Mouse (Mus musculus) ovary, postnatal 36 days (tissue): ENCODE data around the gene Rxfp2.

Experiments used
- DNase-seq: peaks from one replicate; pipeline ENCODE4 v3.0.0; 2022; ENCODE audit warnings: low spot score, mixed read lengths

Rxfp2 gene

GRCm38 (mm10) chr5:150018656-150019055 is at the start of gene Rxfp2:
Gene Rxfp2 (plus strand): TSS chr5:150018675.
- DNase-seq = no peak

DNA sequence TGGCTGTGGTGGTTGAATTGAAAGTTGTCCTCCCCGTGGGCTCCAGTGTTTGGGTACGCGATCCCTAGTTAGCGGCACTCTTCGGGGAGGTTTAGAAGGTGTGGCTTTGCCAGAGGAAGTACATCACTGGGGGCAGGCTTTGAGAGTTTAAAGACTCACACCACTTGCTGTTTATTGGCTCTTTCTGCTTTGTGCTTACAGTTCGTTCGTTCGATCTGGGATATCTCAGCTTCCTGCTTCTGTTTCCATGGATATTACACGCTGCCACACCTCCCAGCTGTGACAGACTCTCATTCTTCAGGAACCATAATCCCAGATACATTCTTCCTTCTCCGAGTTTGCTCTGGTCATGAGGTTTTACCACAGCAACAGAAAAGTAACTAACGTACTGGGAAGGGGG is 48.2 kb upstream of the Rxfp2 start:
- no peak for DNase-seq

- no peak for DNase-seq
Observed at GRCm38 (mm10) chr5:149977027-149977426, 41.4 kb upstream of the Rxfp2 start.

DNA sequence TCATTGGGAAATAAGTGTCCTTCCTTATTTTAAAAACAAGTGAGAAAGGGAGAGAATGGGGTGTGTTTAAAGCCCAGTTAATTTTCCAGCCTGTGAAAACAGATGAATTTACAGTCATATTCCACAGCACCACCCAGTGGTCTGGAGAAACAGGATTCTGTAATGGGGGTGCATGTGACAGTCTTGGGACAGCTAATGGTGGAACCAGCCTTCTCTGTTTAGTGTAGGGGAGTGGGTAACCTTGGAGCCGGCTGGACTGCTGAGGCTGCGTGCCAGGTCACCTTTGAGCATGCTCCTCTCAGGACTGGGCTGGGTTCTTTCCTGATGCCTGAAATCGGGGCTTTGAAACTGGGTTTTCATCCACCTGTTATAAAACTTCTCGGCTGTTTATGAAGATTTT is 34.9 kb upstream of the Rxfp2 start:
- DNase-seq = peak; percentile 18

DNA sequence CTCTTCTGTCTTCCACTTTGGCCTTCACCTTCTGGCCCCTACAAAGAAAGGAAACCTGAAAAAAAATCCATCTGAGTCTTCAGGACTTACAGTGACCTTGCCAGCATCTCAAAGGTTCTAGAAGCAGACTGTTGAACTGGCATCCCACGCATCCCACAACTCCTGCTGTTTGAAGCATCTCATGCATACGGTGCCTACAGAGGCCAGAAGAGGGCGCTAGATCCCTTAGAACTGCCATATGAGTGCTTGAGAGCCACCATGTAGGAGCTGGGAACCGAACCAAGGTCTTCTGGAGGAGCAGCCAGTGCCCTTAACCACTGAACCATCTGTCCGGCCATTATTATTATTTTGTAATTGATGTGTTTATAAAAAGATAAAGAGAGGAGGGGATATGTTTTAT is 23.9 kb upstream of the Rxfp2 start:
- DNase-seq = no peak

DNA sequence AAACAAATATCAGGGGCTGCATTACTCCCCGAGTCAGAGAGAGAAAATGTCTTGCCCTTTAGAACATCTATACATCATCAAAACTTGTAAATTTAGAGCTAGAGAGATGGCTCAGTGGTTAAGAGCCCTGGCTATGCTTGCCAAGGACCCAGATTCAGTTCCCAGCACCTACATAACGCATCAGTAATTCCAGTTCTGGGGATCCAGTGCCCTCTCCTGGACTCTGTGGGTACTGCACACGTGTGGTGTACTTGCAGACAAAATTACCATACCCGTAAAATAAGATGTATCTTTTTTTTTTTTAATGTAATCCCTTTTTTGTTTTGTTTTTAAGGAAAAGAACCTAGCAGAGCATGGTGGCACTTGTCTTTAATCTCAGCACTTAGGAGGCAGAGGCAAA is 21.9 kb upstream of the Rxfp2 start:
- no peak for DNase-seq

GRCm38 (mm10) chr5:149997321-149998034 is 21.0 kb upstream of the Rxfp2 start:
- no peak for DNase-seq

DNA sequence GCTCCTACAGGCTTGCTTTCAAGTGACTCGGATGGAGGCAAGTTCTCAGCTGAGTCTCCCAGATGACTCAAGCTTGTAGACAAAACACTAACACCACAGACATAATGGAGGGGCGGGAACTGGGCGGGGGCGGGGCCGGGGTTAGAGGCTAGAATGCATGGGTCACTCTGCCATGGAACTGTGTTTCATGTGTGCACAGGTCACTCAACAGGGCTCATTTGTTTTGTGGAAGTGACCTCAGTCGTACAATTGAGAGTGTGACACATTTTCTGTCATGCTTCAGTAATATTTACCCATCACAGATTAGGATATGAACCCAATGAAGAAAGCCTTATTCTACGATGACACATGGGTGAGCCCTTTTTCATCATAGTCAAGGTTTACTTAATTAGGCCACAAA is 20.2 kb upstream of the Rxfp2 start:
- DNase-seq = no peak

GRCm38 (mm10) chr5:150005355-150005754 is 13.1 kb upstream of the Rxfp2 start:
- no peak for DNase-seq

DNA sequence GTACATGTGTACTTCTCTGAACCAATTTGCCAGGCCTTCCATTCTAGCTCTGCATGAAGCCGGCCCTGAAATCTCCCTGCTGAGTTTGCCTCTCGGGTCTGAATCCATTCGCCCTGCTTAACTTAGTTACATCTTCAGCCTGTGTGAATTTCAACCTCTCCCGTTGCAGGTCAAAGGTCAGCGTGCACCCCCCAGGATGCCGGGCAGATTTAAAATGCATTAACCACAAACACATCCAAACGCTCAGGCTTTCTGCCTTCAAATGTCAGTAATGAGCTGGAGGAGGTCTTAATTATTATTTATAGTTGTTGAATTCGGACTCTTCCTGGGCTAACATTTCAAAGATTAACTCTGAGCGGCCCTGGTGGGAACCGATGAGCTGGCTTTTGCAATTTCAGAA is 1.6 kb upstream of the Rxfp2 start:
- DNase-seq = no peak

DNA sequence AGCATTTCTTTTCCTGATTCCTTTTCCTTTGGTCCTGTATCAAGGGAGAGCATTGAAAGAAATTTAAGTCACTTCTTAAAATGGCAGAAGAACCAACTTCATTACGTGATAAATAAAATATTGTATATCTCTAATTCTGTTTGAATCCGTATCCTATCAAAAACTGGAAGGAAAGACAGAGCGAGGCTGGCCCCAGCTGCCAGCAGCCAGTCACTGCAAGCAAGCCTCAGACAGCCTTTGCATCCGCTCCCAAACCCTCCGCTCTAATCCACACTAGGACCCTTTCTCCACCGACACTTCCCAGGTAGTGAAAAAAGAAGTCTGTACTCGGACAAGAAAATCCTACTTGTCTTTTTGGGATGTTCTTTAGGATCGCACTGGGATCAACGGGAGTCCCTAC is 803 bp upstream of the Rxfp2 start:
- no peak for DNase-seq

- peak; percentile 72 for DNase-seq
Observed at GRCm38 (mm10) chr5:150020851-150021250, 2.4 kb downstream of the Rxfp2 start.

DNA sequence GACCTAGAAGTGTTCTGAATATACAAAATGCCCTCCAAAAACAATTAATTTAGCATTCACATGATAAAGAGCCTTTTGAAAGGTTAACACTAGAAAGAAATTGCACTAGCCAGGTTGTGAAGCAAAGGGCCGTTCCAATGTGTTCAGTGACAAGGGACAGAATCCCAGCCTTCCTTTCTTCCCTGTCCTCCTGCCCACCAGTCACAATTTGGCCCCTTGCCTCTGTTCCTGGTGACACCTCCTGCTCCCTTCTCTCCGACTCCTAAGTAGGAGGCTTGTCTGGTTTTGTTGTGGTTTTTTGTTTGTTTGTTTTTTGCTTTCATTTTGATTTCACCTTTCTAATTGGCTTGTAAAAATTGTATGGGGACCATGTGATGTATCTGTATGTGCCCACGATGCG is 3.3 kb downstream of the Rxfp2 start:
- no peak for DNase-seq

- DNase-seq = no peak
Observed at GRCm38 (mm10) chr5:150022556-150022955, 4.1 kb downstream of the Rxfp2 start.

GRCm38 (mm10) chr5:150023476-150023875 is 5.0 kb downstream of the Rxfp2 start:
- no peak for DNase-seq

- no peak for DNase-seq
Observed at GRCm38 (mm10) chr5:150024188-150024587, 5.7 kb downstream of the Rxfp2 start.

DNA sequence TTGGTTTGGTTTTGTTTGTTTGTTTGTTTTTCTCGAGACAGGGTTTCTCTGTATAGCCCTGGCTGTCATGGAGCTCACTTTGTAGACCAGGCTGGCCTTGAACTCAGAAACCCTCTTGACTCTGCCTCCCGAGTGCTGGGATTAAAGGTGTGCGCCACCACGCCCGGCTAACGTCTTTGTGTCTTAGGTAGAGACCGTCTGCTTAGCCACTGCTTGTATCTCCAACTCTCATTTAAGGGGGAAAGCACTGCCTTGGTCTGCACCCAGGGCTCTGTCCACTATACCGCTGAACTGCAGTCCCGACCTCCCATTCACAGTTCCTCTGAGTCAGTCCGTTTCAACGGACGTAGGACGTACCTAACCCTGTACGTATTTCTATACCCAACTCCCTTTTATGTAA is 6.4 kb downstream of the Rxfp2 start:
- DNase-seq = no peak

GRCm38 (mm10) chr5:150025326-150025725 is 6.9 kb downstream of the Rxfp2 start:
- DNase-seq = no peak

- no peak for DNase-seq
Observed at GRCm38 (mm10) chr5:150026509-150027087, 8.1 kb downstream of the Rxfp2 start.

GRCm38 (mm10) chr5:150031201-150031600 is 12.7 kb downstream of the Rxfp2 start:
- DNase-seq = no peak

GRCm38 (mm10) chr5:150031634-150032033 is 13.2 kb downstream of the Rxfp2 start:
- DNase-seq = no peak

GRCm38 (mm10) chr5:150032075-150032492 is 13.6 kb downstream of the Rxfp2 start:
- peak; percentile 39 for DNase-seq

DNA sequence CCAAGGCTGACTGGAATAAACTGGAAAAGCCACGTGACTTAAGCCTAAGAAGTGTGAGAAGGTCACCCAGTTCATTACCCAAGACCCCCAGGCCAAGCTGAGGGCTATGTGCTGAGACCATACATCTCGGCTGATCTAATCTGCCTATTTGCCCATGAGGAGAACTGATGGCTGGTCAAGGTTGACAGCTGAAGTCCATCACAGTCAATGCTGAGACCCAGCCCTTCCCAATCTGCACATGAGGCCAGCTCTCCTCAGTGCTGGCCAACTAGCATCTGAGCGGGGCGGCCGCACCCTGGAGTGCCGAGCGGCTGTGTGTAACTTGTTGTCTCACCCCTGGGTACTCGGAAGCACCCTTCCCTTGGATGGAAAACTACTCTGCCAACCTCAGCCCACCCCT is 17.8 kb downstream of the Rxfp2 start:
- DNase-seq = no peak

DNA sequence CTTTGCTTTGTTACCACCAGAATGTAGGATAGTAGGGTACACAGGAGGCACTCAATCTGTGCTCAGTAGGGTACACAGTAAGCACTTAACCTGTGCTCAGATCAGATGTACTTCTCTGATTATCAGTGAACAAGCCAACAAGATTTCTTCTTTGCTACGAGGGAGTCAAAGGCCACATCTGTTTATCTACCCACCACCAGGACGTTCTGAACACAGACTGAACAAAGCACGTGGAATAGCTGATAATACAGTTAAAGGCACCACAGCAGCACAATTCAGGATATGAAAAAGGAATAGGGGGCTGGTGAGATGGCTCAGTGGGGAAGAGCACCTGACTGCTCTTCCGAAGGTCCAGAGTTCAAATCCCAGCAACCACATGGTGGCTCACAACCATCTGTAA is 18.4 kb downstream of the Rxfp2 start:
- DNase-seq = no peak
